Mouse (Mus musculus) CH12.LX (cell line): Measurements from ENCODE around the gene Terb2. TPM values are rescaled to one million over a fixed set of nuclear protein-coding genes. Genes with fewer than 3 reads are reported as not detected.

Experiments used
- DNase-seq: peaks from one replicate; pipeline ENCODE4 v3.0.0-alpha.2; 2013; ENCODE audit errors: extremely low read depth
- H3K27ac ChIP-seq: 2 replicates; pipeline ENCODE4 v1.5.1; 2012; ENCODE audit warnings: low read depth, mild to moderate bottlenecking, control low read depth, moderate library complexity; ENCODE audit not compliant: insufficient read depth
- H3K27me3 ChIP-seq: replicated peaks from 2 replicates; pipeline ENCODE3; 2012; ENCODE audit warnings: inconsistent platforms
- H3K36me3 ChIP-seq, 2 experiments: replicated peaks in 1 of 2; 2 replicates each; pipeline versions ENCODE3 to v1.6.1; 2012; ENCODE audit warnings: inconsistent platforms in 1 of 2, low read length in 1 of 2, mild to moderate bottlenecking in 1 of 2, mixed read lengths in 1 of 2, moderate library complexity in 1 of 2; ENCODE audit not compliant: control insufficient read depth in 1 of 2, insufficient read depth in 1 of 2
- H3K4me1 ChIP-seq, 2 experiments: 2 replicates each; pipeline ENCODE4 v1.6.1; 2012; ENCODE audit warnings: inconsistent platforms in 1 of 2, moderate library complexity in 1 of 2; ENCODE audit not compliant: insufficient read depth in 2 of 2, control insufficient read depth in 1 of 2
- H3K4me2 ChIP-seq: 2 replicates; pipeline ENCODE4 v1.6.1; 2012; ENCODE audit warnings: low read depth, mild to moderate bottlenecking, control low read depth; ENCODE audit not compliant: poor library complexity, insufficient read depth, severe bottlenecking
- H3K4me3 ChIP-seq, 3 experiments: fragments of 150-350 bp in 1 of 3; sonication (generic) in 1 of 3; replicated peaks in 1 of 3; 2 replicates each; pipeline versions ENCODE3 to v1.5.1; 2011 to 2012; ENCODE audit warnings: low read depth in 2 of 3, low read length in 2 of 3, mild to moderate bottlenecking in 2 of 3, moderate library complexity in 2 of 3, control low read depth in 1 of 3, improper control_type of control experiment in 1 of 3, inconsistent platforms in 1 of 3, mixed read lengths in 1 of 3; ENCODE audit not compliant: poor library complexity in 1 of 3
- H3K79me2 ChIP-seq: replicated peaks from 2 replicates; pipeline ENCODE4 v1.6.1; 2012; ENCODE audit warnings: mild to moderate bottlenecking, moderate library complexity; ENCODE audit not compliant: control insufficient read depth, poor library complexity, insufficient read depth, severe bottlenecking; ENCODE audit errors: extremely low read depth
- H3K9ac ChIP-seq: 2 replicates; pipeline ENCODE4 v1.6.1; 2012; ENCODE audit warnings: low read depth, mild to moderate bottlenecking, control low read depth, moderate library complexity; ENCODE audit not compliant: insufficient read depth
- H3K9me3 ChIP-seq: replicated peaks from 2 replicates; pipeline ENCODE3; 2012; ENCODE audit warnings: low read length, inconsistent platforms, mixed read lengths
- BHLHE40 ChIP-seq: IDR thresholded peaks from 2 replicates; pipeline ENCODE4 v1.6.1; 2011; ENCODE audit warnings: mild to moderate bottlenecking, low read depth, low read length, improper control_type of control experiment
- CHD1 ChIP-seq: IDR thresholded peaks from 2 replicates; pipeline ENCODE4 v1.6.1; 2012; ENCODE audit warnings: low read depth, low read length, improper control_type of control experiment, inconsistent platforms
- CHD2 ChIP-seq: IDR thresholded peaks from 2 replicates; pipeline ENCODE4 v1.6.1; 2011; ENCODE audit warnings: low read length, improper control_type of control experiment
- CTCF ChIP-seq, 2 experiments: IDR thresholded peaks in 1 of 2; conservative IDR thresholded peaks in 1 of 2; 2 replicates each; pipeline ENCODE4 v1.5.1; 2011 to 2012; ENCODE audit warnings: low read depth in 2 of 2, low read length in 2 of 2, improper control_type of control experiment in 1 of 2, inconsistent platforms in 1 of 2, mild to moderate bottlenecking in 1 of 2, moderate library complexity in 1 of 2
- E2F4 ChIP-seq: IDR thresholded peaks from 2 replicates; pipeline ENCODE4 v1.6.1; 2011; ENCODE audit warnings: low read depth, low read length, improper control_type of control experiment; ENCODE audit not compliant: insufficient replicate concordance
- EP300 ChIP-seq: IDR thresholded peaks from 2 replicates; pipeline ENCODE4 v1.6.1; 2011; ENCODE audit warnings: low read length, improper control_type of control experiment
- ETS1 ChIP-seq: conservative IDR thresholded peaks from 2 replicates; pipeline ENCODE4 v1.6.1; 2012; ENCODE audit warnings: low read depth, mild to moderate bottlenecking, inconsistent platforms, low read length, improper control_type of control experiment, moderate library complexity
- HCFC1 ChIP-seq: IDR thresholded peaks from 2 replicates; pipeline ENCODE4 v1.6.1; 2012; ENCODE audit warnings: low read depth, mild to moderate bottlenecking, inconsistent platforms, low read length, improper control_type of control experiment
- IRF4 ChIP-seq: IDR thresholded peaks from 2 replicates; pipeline ENCODE4 v1.6.1; 2014; ENCODE audit warnings: low read depth, mild to moderate bottlenecking, inconsistent platforms, low read length, improper control_type of control experiment
- JUN ChIP-seq: IDR thresholded peaks from 2 replicates; pipeline ENCODE4 v1.6.1; 2011; ENCODE audit warnings: low read depth, mild to moderate bottlenecking, low read length, improper control_type of control experiment, moderate library complexity; ENCODE audit not compliant: insufficient read depth
- JUND ChIP-seq: conservative IDR thresholded peaks from 2 replicates; pipeline ENCODE4 v1.6.1; 2011; ENCODE audit warnings: low read depth, low read length, improper control_type of control experiment
- KAT2A ChIP-seq: IDR thresholded peaks from 2 replicates; pipeline ENCODE4 v1.6.1; 2012; ENCODE audit warnings: low read length, improper control_type of control experiment, inconsistent platforms; ENCODE audit not compliant: insufficient replicate concordance
- MAFK ChIP-seq: IDR thresholded peaks from 2 replicates; pipeline ENCODE4 v1.6.1; 2011; ENCODE audit warnings: low read length, improper control_type of control experiment; ENCODE audit not compliant: insufficient replicate concordance
- MAZ ChIP-seq: IDR thresholded peaks from 2 replicates; pipeline ENCODE4 v1.6.1; 2012; ENCODE audit warnings: low read depth, mild to moderate bottlenecking, inconsistent platforms, low read length, improper control_type of control experiment, moderate library complexity
- MEF2A ChIP-seq: IDR thresholded peaks from 2 replicates; pipeline ENCODE4 v1.6.1; 2014; ENCODE audit warnings: low read depth, mild to moderate bottlenecking, inconsistent platforms, low read length, improper control_type of control experiment, borderline replicate concordance
- MYC ChIP-seq: IDR thresholded peaks from 2 replicates; pipeline ENCODE4 v1.6.1; 2011; ENCODE audit warnings: low read depth, mild to moderate bottlenecking, improper control_type of control experiment, low read length
- NELFE ChIP-seq: IDR thresholded peaks from 2 replicates; pipeline ENCODE4 v1.6.1; 2011; ENCODE audit warnings: low read depth, low read length, improper control_type of control experiment
- NRF1 ChIP-seq: IDR thresholded peaks from 2 replicates; pipeline ENCODE4 v1.6.1; 2014; ENCODE audit warnings: low read depth, mild to moderate bottlenecking, inconsistent platforms, low read length, improper control_type of control experiment, moderate library complexity
- PAX5 ChIP-seq: IDR thresholded peaks from 2 replicates; pipeline ENCODE4 v1.6.1; 2012; ENCODE audit warnings: low read length, inconsistent platforms, mixed read lengths
- POLR2A ChIP-seq: IDR thresholded peaks from 2 replicates; pipeline ENCODE4 v1.6.1; 2011; ENCODE audit warnings: low read depth, mild to moderate bottlenecking, improper control_type of control experiment, low read length
- RAD21 ChIP-seq: IDR thresholded peaks from 2 replicates; pipeline ENCODE4 v1.6.1; 2011; ENCODE audit warnings: low read depth, mild to moderate bottlenecking, low read length, improper control_type of control experiment, moderate library complexity
- RCOR1 ChIP-seq: conservative IDR thresholded peaks from 2 replicates; pipeline ENCODE4 v1.6.1; 2012; ENCODE audit warnings: low read depth, mild to moderate bottlenecking, inconsistent platforms, low read length, improper control_type of control experiment
- SIN3A ChIP-seq: IDR thresholded peaks from 2 replicates; pipeline ENCODE4 v1.6.1; 2012; ENCODE audit warnings: low read length, improper control_type of control experiment, inconsistent platforms
- TCF12 ChIP-seq: IDR thresholded peaks from 2 replicates; pipeline ENCODE4 v1.6.1; 2014; ENCODE audit warnings: low read depth, mild to moderate bottlenecking, inconsistent platforms, low read length, improper control_type of control experiment
- UBTF ChIP-seq: IDR thresholded peaks from 2 replicates; pipeline ENCODE4 v1.6.1; 2012; ENCODE audit warnings: low read depth, mild to moderate bottlenecking, inconsistent platforms, low read length, improper control_type of control experiment, moderate library complexity
- USF2 ChIP-seq: conservative IDR thresholded peaks from 2 replicates; pipeline ENCODE4 v1.6.1; 2011; ENCODE audit warnings: low read depth, low read length, improper control_type of control experiment
- ZC3H11A ChIP-seq: IDR thresholded peaks from 2 replicates; pipeline ENCODE4 v1.6.1; 2012; ENCODE audit warnings: low read depth, mild to moderate bottlenecking, inconsistent platforms, low read length, improper control_type of control experiment
- ZKSCAN1 ChIP-seq: IDR thresholded peaks from 2 replicates; pipeline ENCODE4 v1.6.1; 2012; ENCODE audit warnings: low read depth, inconsistent platforms, low read length, improper control_type of control experiment, borderline replicate concordance
- ZMIZ1 ChIP-seq: IDR thresholded peaks from 2 replicates; pipeline ENCODE4 v1.6.1; 2012; ENCODE audit warnings: low read depth, mild to moderate bottlenecking, inconsistent platforms, low read length, improper control_type of control experiment
- dilution Hi-C: fragments of 300-500 bp; cut with MboI; formaldehyde crosslinking; loops from 2 replicates; pipeline ENCODE4 v1.14.3; 2020; ENCODE audit warnings: low sequenced_read_pairs; ENCODE audit not compliant: extremely low pct_unique_long_range_greater_than_20kb, extremely low pct_ligation_motif_present
- in situ Hi-C: fragments of 300-500 bp; cut with MboI; formaldehyde crosslinking; loops from 3 replicates; pipeline ENCODE4 v1.14.3; 2019; ENCODE audit warnings: low sequenced_read_pairs, low pct_ligation_motif_present, low pct_unique_long_range_greater_than_20kb, mixed read lengths
- polyA plus RNA-seq: library from polyadenylated mRNA; unstranded; fragments of >175 nt; gene quantifications from 2 replicates; pipeline ENCODE4 v1.2.1, GENCODE M21; 2012; ENCODE audit warnings: low read depth; ENCODE audit not compliant: insufficient read length
- total RNA-seq, 2 experiments: library from RNA; depleted of rRNA; stranded (reverse); fragments of 300-350 nt in 1 of 2; fragments of >200 nt in 1 of 2; gene quantifications; 2 replicates each; pipeline ENCODE4 v1.2.3; 2012 to 2014

The Terb2 gene
- total and polyA plus RNA-seq, 3 experiments: not detected

- no peaks in the 10 kb centered on the region for H3K27me3 ChIP-seq
- in situ Hi-C loops (loop anchor here (5.0 kb wide), 1 partner anchor 45 kb away; the partner anchor contains the start of gene Spg11), dilution Hi-C loops (no loop called here)
- TF ChIP-seq JUN: no peak
- peak; percentile 92 for TF ChIP-seq BHLHE40
- no peak for TF ChIP-seq CTCF (conservative IDR thresholded peaks at IDR 0.05 in 1 of 2, IDR thresholded peaks at IDR 0.05 in 1 of 2; ENCODE audit: low read depth in 2 of 2, low read length in 2 of 2)
- no peak for TF ChIP-seq ZC3H11A
- 0 out of 2 replicates have a peak, but pooled peaks have one; percentile 51 for TF ChIP-seq SIN3A
- peak; percentile 21; the same call in 1 of the 2 replicates for TF ChIP-seq EP300
- 0 out of 2 replicates have a peak, but pooled peaks have one; percentile 15 for TF ChIP-seq RCOR1
- 0 out of 2 replicates have a peak, but pooled peaks have one; percentile 37 for TF ChIP-seq MAFK
- H3K79me2 ChIP-seq: no peaks in the 10 kb centered on the region
- DNase-seq: no peak
- peaks cover 11 to 69% of the 10 kb centered on the region in 2 experiments for H3K4me1 ChIP-seq
- no peaks in the 10 kb centered on the region for H3K9me3 ChIP-seq
- H3K4me3 ChIP-seq: no peak overlapping the region
- H3K36me3 ChIP-seq: peaks cover 0 to 4% of the 10 kb centered on the region in 2 experiments
- H3K9ac ChIP-seq: no peak overlapping the region
- H3K4me2 ChIP-seq: peak overlapping the region; percentile 14; the same call in 1 of the 2 replicates
- H3K27ac ChIP-seq: peak overlapping the region; percentile 45; the same call in 1 of the 2 replicates
These were observed 23.5 kb upstream of the Terb2 start for GRCm38 (mm10) chr2:122162529-122162928.

GRCm38 (mm10) chr2:122163430-122164195 is 22.5 kb upstream of the Terb2 start:
- peaks cover 0 to 4% of the 10 kb centered on the region in 2 experiments for H3K36me3 ChIP-seq
- H3K9me3 ChIP-seq: no peaks in the 10 kb centered on the region
- peaks cover 8 to 58% of the 10 kb centered on the region in 2 experiments for H3K4me1 ChIP-seq
- peak overlapping the region; percentile 28 to 41 (median 34) for H3K4me3 ChIP-seq
- no peaks in the 10 kb centered on the region for H3K79me2 ChIP-seq
- in situ Hi-C loops: loop anchor here (5.0 kb wide), 1 partner anchor 46 kb away; the partner anchor contains the start of gene Spg11
- dilution Hi-C loops: no loop called here
- H3K27me3 ChIP-seq: no peaks in the 10 kb centered on the region
- peak overlapping the region; percentile 89 for H3K27ac ChIP-seq
- peak; percentile 77 for DNase-seq
- H3K4me2 ChIP-seq: peak overlapping the region; percentile 97
- H3K9ac ChIP-seq: peak overlapping the region; percentile 73
- TF ChIP-seq SIN3A (no peak), ZMIZ1 (no peak), MEF2A (peak; percentile 67; the same call in 1 of the 2 replicates), CHD1 (no peak), ETS1 (peak; percentile 86), RAD21 (no peak; the same call in none of the 2 replicates), USF2 (no peak), JUN (no peak), POLR2A (peak; percentile 49), KAT2A (no peak), ZC3H11A (no peak), UBTF (no peak), NELFE (no peak), BHLHE40 (peak; percentile 80), MAFK (peak; percentile 91), CTCF (conservative IDR thresholded peaks at IDR 0.05 in 1 of 2, IDR thresholded peaks at IDR 0.05 in 1 of 2; ENCODE audit: low read depth in 2 of 2, low read length in 2 of 2) (no peak), EP300 (peak; percentile 61), HCFC1 (no peak), IRF4 (peak; percentile 50; the same call in 1 of the 2 replicates), E2F4 (no peak), TCF12 (peak; percentile 33; the same call in 1 of the 2 replicates), CHD2 (no peak), MAZ (no peak), NRF1 (no peak), PAX5 (no peak), ZKSCAN1 (no peak), RCOR1 (no peak), JUND (no peak), MYC (peak; percentile 82; the same call in 1 of the 2 replicates)
